Mouse (Mus musculus): ENCODE measurements at regions not wholly inside any gene's neighbourhood (a gene's known extent, or its start where the extent isn't known, plus 50 kb on each side); places are given as distances from the start of the nearest gene placed in this dataset.

GRCm38 (mm10) chr3:149203451-149203850, 213.1 kb upstream of the Adgrl2 start:
- Histone ChIP-seq H3K9me3 (replicated peaks; ENCODE audit: low read length) (no peaks in the 10 kb centered on the region), H3K9ac (ENCODE audit: low read depth, low read length) (no peak overlapping the region), H3K4me1 (replicated peaks; ENCODE audit: insufficient read depth, low read length) (no peaks in the 10 kb centered on the region), H3K4me2 (ENCODE audit: low read length) (no peak overlapping the region), H3K27me3 (ENCODE audit: insufficient read depth, low read length) (no peaks in the 10 kb centered on the region), H3K27ac (no peak overlapping the region), H3K4me3 (replicated peaks; ENCODE audit: low read depth, low read length) (no peak overlapping the region), H3K36me3 (ENCODE audit: insufficient read depth, low read length) (no peaks in the 10 kb centered on the region)
- 75% methylated on average over 5 of the region's 5 CpGs for WGBS
- ATAC-seq (replicated peaks; ENCODE audit: low FRiP score, low read depth) = no peak
- no peak for TF ChIP-seq CTCF (IDR thresholded peaks at IDR 0.05; ENCODE audit: low read depth)
- DNase-seq (ENCODE audit: low spot score) = peak; percentile 27

- Histone ChIP-seq H3K27me3 (ENCODE audit: insufficient read depth, low read length) (no peaks in the 10 kb centered on the region), H3K27ac (peak overlapping the region; percentile 57; the same call in 1 of the 2 replicates), H3K4me2 (ENCODE audit: low read length) (no peak overlapping the region), H3K9ac (ENCODE audit: low read depth, low read length) (no peak overlapping the region), H3K36me3 (ENCODE audit: insufficient read depth, low read length) (no peaks in the 10 kb centered on the region), H3K4me1 (replicated peaks; ENCODE audit: insufficient read depth, low read length) (no peaks in the 10 kb centered on the region), H3K4me3 (replicated peaks; ENCODE audit: low read depth, low read length) (no peak overlapping the region), H3K9me3 (replicated peaks; ENCODE audit: low read length) (no peaks in the 10 kb centered on the region)
- no peak for TF ChIP-seq CTCF (IDR thresholded peaks at IDR 0.05; ENCODE audit: low read depth)
- WGBS = 64% methylated on average over 8 of the region's 8 CpGs
- ATAC-seq (replicated peaks; ENCODE audit: low FRiP score, low read depth) = peak; percentile 92
- peak; percentile 56 for DNase-seq (ENCODE audit: low spot score)
These were observed 206.3 kb upstream of the Adgrl2 start for GRCm38 (mm10) chr3:149196477-149197185.

GRCm38 (mm10) chr3:149190856-149191576, 200.7 kb upstream of the Adgrl2 start:
- no peaks in the 10 kb centered on the region for H3K27me3 ChIP-seq (ENCODE audit: insufficient read depth, low read length)
- no peak overlapping the region for H3K9ac ChIP-seq (ENCODE audit: low read depth, low read length)
- H3K4me2 ChIP-seq (ENCODE audit: low read length) = no peak overlapping the region
- H3K27ac ChIP-seq = no peak overlapping the region
- no peaks in the 10 kb centered on the region for H3K9me3 ChIP-seq (replicated peaks; ENCODE audit: low read length)
- no peaks in the 10 kb centered on the region for H3K36me3 ChIP-seq (ENCODE audit: insufficient read depth, low read length)
- TF ChIP-seq CTCF (IDR thresholded peaks at IDR 0.05; ENCODE audit: low read depth) = no peak
- no peaks in the 10 kb centered on the region for H3K4me1 ChIP-seq (replicated peaks; ENCODE audit: insufficient read depth, low read length)
- DNase-seq (ENCODE audit: low spot score) = no peak
- no peak overlapping the region for H3K4me3 ChIP-seq (replicated peaks; ENCODE audit: low read depth, low read length)
- 82% methylated on average over 19 of the region's 19 CpGs for WGBS
- ATAC-seq (replicated peaks; ENCODE audit: low FRiP score, low read depth) = no peak

- no peak for ATAC-seq (replicated peaks; ENCODE audit: low FRiP score, low read depth)
- H3K27ac ChIP-seq = no peak overlapping the region
- H3K4me3 ChIP-seq (replicated peaks; ENCODE audit: low read depth, low read length) = no peak overlapping the region
- no peak for TF ChIP-seq CTCF (IDR thresholded peaks at IDR 0.05; ENCODE audit: low read depth)
- no peak for DNase-seq (ENCODE audit: low spot score)
- WGBS = 34% methylated on average over 12 of the region's 12 CpGs
- no peaks in the 10 kb centered on the region for H3K9me3 ChIP-seq (replicated peaks; ENCODE audit: low read length)
- no peak overlapping the region for H3K9ac ChIP-seq (ENCODE audit: low read depth, low read length)
- H3K36me3 ChIP-seq (ENCODE audit: insufficient read depth, low read length) = no peaks in the 10 kb centered on the region
- 0 out of 2 replicates have a peak, but pooled peaks cover 6% of the 10 kb centered on the region for H3K4me1 ChIP-seq (replicated peaks; ENCODE audit: insufficient read depth, low read length)
- H3K4me2 ChIP-seq (ENCODE audit: low read length) = peak overlapping the region; percentile 12; the same call in 1 of the 2 replicates
- no peaks in the 10 kb centered on the region for H3K27me3 ChIP-seq (ENCODE audit: insufficient read depth, low read length)
These were observed 193.8 kb upstream of the Adgrl2 start for GRCm38 (mm10) chr3:149184136-149184551.

DNA sequence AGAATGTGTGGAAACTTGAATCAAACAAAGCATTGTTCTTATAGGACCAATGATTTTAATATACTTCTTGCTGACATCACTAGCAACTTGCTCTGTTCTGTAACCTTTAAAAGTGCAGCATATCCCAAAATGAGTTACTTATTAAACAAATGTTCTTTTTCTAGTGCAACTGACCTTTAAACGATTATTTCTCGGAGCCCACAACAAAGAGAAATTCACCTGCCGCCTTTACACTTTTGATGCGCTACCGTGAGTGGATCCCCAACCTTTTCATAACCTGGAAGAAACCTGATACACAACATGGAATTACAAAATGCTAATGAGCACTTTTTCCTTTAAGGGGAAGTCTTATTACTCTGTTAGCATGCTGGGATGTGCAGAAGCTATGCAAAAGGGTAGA, 191.7 kb upstream of the Adgrl2 start:
- Histone ChIP-seq H3K9ac (ENCODE audit: low read depth, low read length) (no peak overlapping the region), H3K9me3 (replicated peaks; ENCODE audit: low read length) (no peaks in the 10 kb centered on the region), H3K4me2 (ENCODE audit: low read length) (no peak overlapping the region), H3K27ac (no peak overlapping the region), H3K4me3 (replicated peaks; ENCODE audit: low read depth, low read length) (no peak overlapping the region), H3K4me1 (replicated peaks; ENCODE audit: insufficient read depth, low read length) (0 out of 2 replicates have a peak, but pooled peaks cover 6% of the 10 kb centered on the region), H3K27me3 (ENCODE audit: insufficient read depth, low read length) (no peaks in the 10 kb centered on the region), H3K36me3 (ENCODE audit: insufficient read depth, low read length) (no peaks in the 10 kb centered on the region)
- no peak; the same call in 1 of the 2 replicates for ATAC-seq (replicated peaks; ENCODE audit: low FRiP score, low read depth)
- WGBS = 55% methylated on average over 5 of the region's 5 CpGs
- TF ChIP-seq CTCF (IDR thresholded peaks at IDR 0.05; ENCODE audit: low read depth) = no peak
- no peak for DNase-seq (ENCODE audit: low spot score)

DNA sequence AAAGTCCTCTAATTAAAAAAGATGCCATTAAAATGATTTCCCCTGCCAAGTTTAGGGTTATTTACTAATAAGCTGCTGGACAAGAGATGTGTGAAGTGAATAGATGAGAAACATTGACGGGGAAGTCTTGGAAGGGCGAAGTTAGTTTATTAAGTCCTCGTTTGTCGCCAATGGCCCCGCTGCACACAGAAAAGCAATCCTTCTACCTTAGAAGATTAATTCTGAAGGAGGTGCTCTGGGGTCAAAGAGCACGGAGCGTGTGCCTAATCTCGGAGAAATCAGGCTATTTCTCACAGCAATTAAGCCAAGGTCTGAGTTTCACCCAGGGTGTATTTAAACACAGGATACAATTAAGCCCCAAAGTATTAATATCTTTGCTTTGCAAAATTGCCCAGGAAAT, 189.8 kb upstream of the Adgrl2 start:
- Histone ChIP-seq H3K9me3 (replicated peaks; ENCODE audit: low read length) (no peaks in the 10 kb centered on the region), H3K36me3 (ENCODE audit: insufficient read depth, low read length) (no peaks in the 10 kb centered on the region), H3K27me3 (ENCODE audit: insufficient read depth, low read length) (no peaks in the 10 kb centered on the region), H3K27ac (no peak overlapping the region), H3K4me1 (replicated peaks; ENCODE audit: insufficient read depth, low read length) (0 out of 2 replicates have a peak, but pooled peaks cover 6% of the 10 kb centered on the region), H3K4me2 (ENCODE audit: low read length) (peak overlapping the region; percentile 27), H3K9ac (ENCODE audit: low read depth, low read length) (no peak overlapping the region), H3K4me3 (replicated peaks; ENCODE audit: low read depth, low read length) (no peak overlapping the region)
- TF ChIP-seq CTCF (IDR thresholded peaks at IDR 0.05; ENCODE audit: low read depth) = no peak
- 25% methylated on average over 8 of the region's 8 CpGs for WGBS
- no peak for DNase-seq (ENCODE audit: low spot score)
- ATAC-seq (replicated peaks; ENCODE audit: low FRiP score, low read depth) = no peak

Data from kidney, postnatal 0 days (tissue).